Mouse (Mus musculus) ES-E14 (cell line): ENCODE measurements around the gene Hoxc12. TPM values are rescaled to one million over a fixed set of nuclear protein-coding genes. Genes with fewer than 3 reads are reported as not detected.

ENCODE experiments used
- DNase-seq: peaks from one replicate; pipeline ENCODE4 v3.0.0-alpha.2; 2013; ENCODE audit warnings: low read depth, low spot score
- H3K27ac ChIP-seq: 2 replicates; pipeline ENCODE4 v1.5.1; 2012; ENCODE audit warnings: low read depth, mild to moderate bottlenecking, low read length, moderate library complexity, mixed read lengths; ENCODE audit not compliant: poor library complexity, insufficient read depth, severe bottlenecking
- H3K36me3 ChIP-seq: 2 replicates; pipeline ENCODE4 v1.6.1; 2012; ENCODE audit warnings: mild to moderate bottlenecking, low read length, moderate library complexity, mixed read lengths; ENCODE audit not compliant: control insufficient read depth, poor library complexity, insufficient read depth, severe bottlenecking
- H3K4me1 ChIP-seq, 2 experiments: fragments of 150-350 bp in 1 of 2; sonication (generic) in 1 of 2; 2 replicates each; pipeline ENCODE4 v1.6.1; 2012; ENCODE audit warnings: low read length in 2 of 2, mild to moderate bottlenecking in 1 of 2, mixed read lengths in 1 of 2; ENCODE audit not compliant: control insufficient read depth in 2 of 2, insufficient read depth in 2 of 2, poor library complexity in 1 of 2
- H3K4me3 ChIP-seq, 2 experiments: fragments of 150-350 bp in 1 of 2; sonication (generic) in 1 of 2; 2 replicates each; pipeline ENCODE4 v1.5.1; 2012; ENCODE audit warnings: low read length in 2 of 2, low read depth in 1 of 2, mild to moderate bottlenecking in 1 of 2, mixed read lengths in 1 of 2; ENCODE audit not compliant: insufficient read depth in 1 of 2, poor library complexity in 1 of 2, severe bottlenecking in 1 of 2
- H3K9ac ChIP-seq: 2 replicates; pipeline ENCODE4 v1.6.1; 2012; ENCODE audit warnings: low read depth, mild to moderate bottlenecking, low read length, mixed read lengths; ENCODE audit not compliant: poor library complexity, insufficient read depth, severe bottlenecking
- H3K9me3 ChIP-seq: fragments of 150-350 bp; sonication (generic); 2 replicates; pipeline ENCODE4 v1.6.1; 2012; ENCODE audit warnings: low read depth, mild to moderate bottlenecking, low read length; ENCODE audit not compliant: control insufficient read depth, insufficient read depth
- CHD2 ChIP-seq: IDR thresholded peaks from 2 replicates; pipeline ENCODE4 v1.6.1; 2014; ENCODE audit warnings: mild to moderate bottlenecking, low read depth, low read length, inconsistent platforms
- HCFC1 ChIP-seq: IDR thresholded peaks from 2 replicates; pipeline ENCODE4 v1.6.1; 2012; ENCODE audit warnings: low read length, inconsistent platforms, borderline replicate concordance; ENCODE audit not compliant: insufficient read depth
- MAFK ChIP-seq: IDR thresholded peaks from 2 replicates; pipeline ENCODE4 v1.6.1; 2014; ENCODE audit warnings: mild to moderate bottlenecking, low read depth, low read length, inconsistent platforms; ENCODE audit not compliant: insufficient read depth
- ZC3H11A ChIP-seq: IDR thresholded peaks from 2 replicates; pipeline ENCODE4 v1.6.1; 2012; ENCODE audit warnings: low read depth, mild to moderate bottlenecking, inconsistent platforms, low read length, borderline replicate concordance
- ZNF384 ChIP-seq: IDR thresholded peaks from 2 replicates; pipeline ENCODE4 v1.6.1; 2012; ENCODE audit warnings: low read depth, low read length, inconsistent platforms
- in situ Hi-C, 2 experiments: fragments of 600-800 bp; cut with MboI; formaldehyde crosslinking; loops; one replicate each; pipeline ENCODE4 v1.15.1; 2025; ENCODE audit warnings: low sequenced_read_pairs in 2 of 2, inconsistent platforms in 1 of 2; ENCODE audit not compliant: unreplicated experiment in 2 of 2
- total RNA-seq: library from RNA; depleted of rRNA; stranded (reverse); fragments of 300-350 nt; gene quantifications from 2 replicates; pipeline ENCODE4 v1.2.3, GENCODE M21; 2012

Hoxc12 gene
- total RNA-seq, 1 experiment: 1.9 TPM

DNA sequence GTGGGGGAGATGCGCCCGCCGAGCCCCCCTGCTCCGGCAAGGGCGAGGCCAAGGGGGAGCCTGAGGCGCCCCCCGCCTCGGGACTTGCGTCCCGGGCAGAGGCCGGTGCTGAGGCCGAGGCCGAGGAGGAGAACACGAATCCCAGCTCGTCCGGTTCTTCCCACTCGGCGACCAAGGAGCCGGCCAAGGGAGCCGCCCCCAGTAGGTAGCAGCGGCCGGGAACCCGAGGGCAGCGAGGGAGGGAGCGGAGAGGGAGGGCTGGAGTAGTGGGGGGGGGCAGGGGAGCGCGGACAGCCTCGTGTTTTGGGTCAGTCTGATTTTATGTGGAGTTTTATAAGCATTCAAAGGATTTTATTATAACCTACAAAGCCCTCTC is 18.4 kb downstream of the Hoxc12 start:
- no peak for DNase-seq
- peak overlapping the region in 1 of 2 experiments; percentile 15; a peak in 2 of 4 replicates for H3K4me3 ChIP-seq

DNA sequence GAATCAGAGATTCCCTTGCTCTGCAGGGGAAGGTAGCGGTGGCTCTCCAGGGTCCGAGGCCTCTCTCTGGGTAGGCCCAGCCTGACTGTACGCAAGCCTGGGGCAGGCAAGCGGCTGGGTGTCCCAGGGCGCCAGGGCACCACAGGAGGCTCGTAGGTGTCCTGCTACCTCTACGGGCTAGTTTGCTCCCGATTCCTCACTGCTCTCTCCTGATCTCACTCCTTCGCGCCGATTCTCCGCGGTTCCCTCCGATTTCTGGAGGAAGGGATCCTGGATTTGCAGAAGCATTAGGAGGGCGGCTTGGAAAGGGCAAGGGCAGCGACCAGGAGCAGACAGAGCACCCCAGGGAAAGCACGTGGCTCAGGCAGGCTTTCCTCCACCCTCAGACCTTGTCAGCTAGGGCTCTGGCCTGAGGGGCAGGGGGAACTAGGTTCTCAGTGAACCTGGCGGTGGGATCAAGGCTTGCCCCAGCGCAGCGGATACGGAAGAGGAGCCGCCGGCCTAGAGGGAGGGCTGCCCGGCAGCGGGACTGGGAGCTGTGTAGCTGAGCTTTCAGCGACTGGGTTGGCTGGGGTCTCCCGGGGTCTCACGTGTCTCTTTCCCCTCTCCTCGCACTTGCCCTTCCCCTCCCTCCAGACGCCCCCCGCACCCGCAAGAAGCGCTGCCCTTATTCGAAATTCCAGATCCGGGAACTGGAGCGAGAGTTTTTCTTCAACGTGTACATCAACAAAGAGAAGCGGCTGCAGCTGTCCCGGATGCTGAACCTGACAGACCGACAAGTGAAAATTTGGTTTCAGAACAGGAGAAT is 19.5 kb downstream of the Hoxc12 start:
- H3K9ac ChIP-seq: 0 out of 2 replicates have a peak overlapping the region, but pooled peaks have one; percentile 5
- no peaks in the 10 kb centered on the region for H3K36me3 ChIP-seq
- peak overlapping the region; percentile 3 to 4; a peak in 1 of 4 replicates for H3K4me3 ChIP-seq
- TF ChIP-seq HCFC1 (no peak), ZNF384 (no peak), ZC3H11A (no peak), MAFK (no peak)
- H3K4me1 ChIP-seq: peaks cover 0 to 6% of the 10 kb centered on the region in 2 experiments; a peak in 1 of 4 replicates
- no peaks in the 10 kb centered on the region for H3K9me3 ChIP-seq
- no peak for DNase-seq
- no peak overlapping the region for H3K27ac ChIP-seq
- in situ Hi-C loops: no loop called here

More for the DNA sequence above, 18.4 kb downstream of the Hoxc12 start:
- Histone ChIP-seq H3K9me3 (no peaks in the 10 kb centered on the region), H3K9ac (no peak overlapping the region), H3K4me1 (peaks cover 0 to 6% of the 10 kb centered on the region in 2 experiments; a peak in 1 of 4 replicates), H3K27ac (no peak overlapping the region), H3K36me3 (no peaks in the 10 kb centered on the region)
- in situ Hi-C loops: no loop called here
- no peak for TF ChIP-seq MAFK
- TF ChIP-seq ZNF384: no peak
- no peak for TF ChIP-seq CHD2
- no peak for TF ChIP-seq HCFC1
- TF ChIP-seq ZC3H11A: no peak

DNA sequence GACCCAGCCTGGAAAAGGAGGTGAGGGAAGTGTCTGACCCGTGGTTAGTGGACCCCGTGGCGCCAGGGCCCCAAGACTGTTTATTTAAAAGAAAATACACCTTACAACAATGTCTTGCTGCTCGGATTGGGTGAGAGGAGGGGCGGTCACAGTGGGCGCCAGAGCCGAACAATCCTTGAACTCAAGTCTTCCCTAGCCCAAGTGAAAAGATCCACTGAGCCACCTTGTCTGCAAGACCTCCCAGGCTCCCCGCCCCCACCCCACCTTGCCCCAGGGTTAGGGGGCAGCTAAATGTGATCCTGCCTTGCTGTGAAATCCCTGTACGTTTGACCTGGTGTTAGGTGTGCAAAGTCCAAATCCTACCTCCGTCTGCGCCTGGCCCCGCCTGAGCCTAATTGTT is 20.3 kb downstream of the Hoxc12 start:
- no peak for DNase-seq
- Histone ChIP-seq H3K9ac (no peak overlapping the region), H3K9me3 (no peaks in the 10 kb centered on the region), H3K27ac (no peak overlapping the region), H3K4me3 (no peak overlapping the region), H3K4me1 (peaks cover 0 to 6% of the 10 kb centered on the region in 2 experiments; a peak in 1 of 4 replicates), H3K36me3 (no peaks in the 10 kb centered on the region)
- TF ChIP-seq MAFK (no peak), ZC3H11A (no peak), CHD2 (no peak), HCFC1 (no peak), ZNF384 (no peak)
- in situ Hi-C loops: no loop called here

DNA sequence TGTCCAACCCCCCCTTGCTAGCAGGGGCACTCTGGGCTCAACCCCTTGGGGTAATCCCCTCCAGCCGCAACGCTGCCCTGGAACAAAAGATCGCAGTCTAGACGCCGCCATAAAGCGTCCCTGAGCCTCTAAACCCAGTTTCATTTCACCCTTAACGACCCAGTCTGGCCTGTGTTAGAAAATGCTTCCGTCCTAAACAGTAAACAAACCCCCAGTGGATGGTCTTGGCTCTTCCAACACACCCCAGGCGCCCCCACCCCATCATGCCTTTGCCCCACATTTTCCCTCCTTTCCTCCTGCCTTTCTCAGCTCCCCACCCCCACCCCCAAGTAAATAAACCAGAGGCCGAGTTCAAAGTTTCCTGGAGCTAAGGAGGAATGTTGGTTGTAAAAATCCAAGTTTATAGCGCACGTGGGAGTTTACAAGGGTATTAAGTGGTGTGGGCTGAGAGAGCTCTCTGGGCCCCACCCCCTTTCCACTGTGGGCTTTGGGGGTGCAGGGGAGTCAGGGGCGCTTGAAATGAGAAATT is 23.2 kb downstream of the Hoxc12 start:
- DNase-seq: no peak

More for the DNA sequence above, 23.2 kb downstream of the Hoxc12 start:
- in situ Hi-C loops: loop anchor here in 1 of 2 experiments (5.0 kb wide), 1 partner anchor 38 kb away; the partner anchor contains the start of gene Hoxc6
- no peaks in the 10 kb centered on the region for H3K36me3 ChIP-seq
- H3K4me3 ChIP-seq: no peak overlapping the region
- no peak overlapping the region for H3K9ac ChIP-seq
- H3K27ac ChIP-seq: no peak overlapping the region
- peaks cover 0 to 6% of the 10 kb centered on the region in 2 experiments; a peak in 1 of 4 replicates for H3K4me1 ChIP-seq
- no peak for TF ChIP-seq HCFC1
- no peak for TF ChIP-seq CHD2
- TF ChIP-seq ZNF384: no peak
- H3K9me3 ChIP-seq: no peaks in the 10 kb centered on the region
